Mouse (Mus musculus): ENCODE measurements at regions not wholly inside any gene's neighbourhood (a gene's known extent, or its start where the extent isn't known, plus 50 kb on each side); places are given as distances from the start of the nearest gene placed in this dataset.

DNA sequence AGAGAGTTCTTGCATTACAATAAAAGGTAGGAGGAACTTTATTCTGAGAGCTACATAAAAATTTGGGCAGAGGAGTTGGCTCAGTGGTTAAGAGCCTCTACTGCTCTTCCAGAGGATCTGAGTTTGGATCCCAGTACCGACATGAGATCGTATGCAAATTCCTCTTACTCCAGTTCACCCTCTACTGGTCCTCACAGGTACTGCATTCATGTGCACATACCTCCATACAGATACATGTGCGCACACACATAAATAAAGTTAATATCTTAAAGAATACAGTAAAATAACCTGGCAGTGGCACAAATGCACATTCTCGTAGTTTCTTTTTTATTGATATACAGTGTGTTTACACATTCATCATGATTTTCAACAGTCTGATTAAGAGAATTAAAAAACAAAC lies 232.4 kb downstream of the Vps13c start:
- 87% methylated on average over 4 of the region's 4 CpGs for WGBS
- Histone ChIP-seq H3K27me3 (replicated peaks; ENCODE audit: insufficient read depth, low read length) (no peaks in the 10 kb centered on the region), H3K9ac (replicated peaks; ENCODE audit: low read depth) (no peak overlapping the region), H3K9me3 (ENCODE audit: low read length) (no peaks in the 10 kb centered on the region), H3K4me2 (replicated peaks; ENCODE audit: low read depth, low read length) (no peak overlapping the region), H3K4me3 (ENCODE audit: low read depth, low read length) (no peak overlapping the region), H3K27ac (ENCODE audit: low read length) (no peak overlapping the region), H3K4me1 (ENCODE audit: insufficient read depth, low read depth, low read length) (no peaks in the 10 kb centered on the region), H3K36me3 (ENCODE audit: insufficient read depth, low read length) (no peaks in the 10 kb centered on the region)
- no peak for ATAC-seq
- no peak for DNase-seq (ENCODE audit: low spot score)
- TF ChIP-seq EP300 (IDR thresholded peaks at IDR 0.05) (no peak), CTCF (IDR thresholded peaks at IDR 0.05) (peak; percentile 9; the same call in 1 of the 2 replicates)

DNA sequence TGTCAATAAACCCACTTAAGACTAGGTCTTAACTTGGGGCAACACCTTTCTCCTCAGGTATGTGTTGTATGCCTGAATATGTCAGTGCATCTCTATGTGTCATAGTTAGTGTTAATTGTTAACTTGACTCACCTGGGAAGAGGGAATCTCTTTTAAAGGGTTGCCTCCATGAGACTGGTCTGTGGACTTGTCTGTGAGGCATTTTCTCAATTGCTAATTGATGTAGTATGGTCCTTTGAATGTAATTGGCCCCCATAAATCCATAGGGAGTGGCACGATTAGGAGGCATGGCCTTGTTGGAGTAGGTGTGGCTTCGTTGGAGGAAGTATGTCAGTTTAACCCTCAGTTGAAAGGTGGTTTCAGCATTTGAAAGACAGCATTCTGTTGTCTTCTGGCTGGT lies 237.1 kb downstream of the Vps13c start:
- H3K9ac ChIP-seq (replicated peaks; ENCODE audit: low read depth) = no peak overlapping the region
- H3K9me3 ChIP-seq (ENCODE audit: low read length) = no peaks in the 10 kb centered on the region
- H3K4me2 ChIP-seq (replicated peaks; ENCODE audit: low read depth, low read length) = no peak overlapping the region
- DNase-seq (ENCODE audit: low spot score) (no peak), ATAC-seq (no peak)
- H3K27ac ChIP-seq (ENCODE audit: low read length) = no peak overlapping the region
- no peak for TF ChIP-seq CTCF (IDR thresholded peaks at IDR 0.05)
- no peak for TF ChIP-seq EP300 (IDR thresholded peaks at IDR 0.05)
- H3K27me3 ChIP-seq (replicated peaks; ENCODE audit: insufficient read depth, low read length) = no peaks in the 10 kb centered on the region
- WGBS = 71% methylated on average over 2 of the region's 2 CpGs
- H3K4me1 ChIP-seq (ENCODE audit: insufficient read depth, low read depth, low read length) = no peaks in the 10 kb centered on the region
- no peaks in the 10 kb centered on the region for H3K36me3 ChIP-seq (ENCODE audit: insufficient read depth, low read length)
- no peak overlapping the region for H3K4me3 ChIP-seq (ENCODE audit: low read depth, low read length)

DNA sequence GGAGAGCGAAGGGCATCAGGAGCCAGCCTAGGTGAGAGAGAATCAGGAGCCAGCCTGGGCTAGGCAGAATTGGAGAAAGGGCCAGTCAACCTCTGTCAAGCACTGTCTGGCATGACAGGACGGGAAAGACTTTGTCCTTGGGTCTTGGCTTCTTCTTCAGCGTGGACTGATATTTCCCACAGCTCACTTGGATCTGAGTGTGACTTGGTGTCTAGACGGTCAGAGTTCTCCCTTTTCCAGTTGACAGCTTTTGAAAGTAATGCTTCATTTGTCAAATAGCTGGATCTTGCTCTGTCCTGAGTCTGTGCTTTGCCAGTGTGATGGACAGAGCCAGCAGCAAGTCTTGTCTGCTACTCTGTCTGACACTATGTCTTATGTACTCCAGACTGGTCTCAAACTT lies 243.1 kb downstream of the Vps13c start:
- 66% methylated on average over 4 of the region's 4 CpGs for WGBS
- no peaks in the 10 kb centered on the region for H3K27me3 ChIP-seq (replicated peaks; ENCODE audit: insufficient read depth, low read length)
- no peak for DNase-seq (ENCODE audit: low spot score)
- H3K9ac ChIP-seq (replicated peaks; ENCODE audit: low read depth) = no peak overlapping the region
- H3K4me3 ChIP-seq (ENCODE audit: low read depth, low read length) = no peak overlapping the region
- no peaks in the 10 kb centered on the region for H3K4me1 ChIP-seq (ENCODE audit: insufficient read depth, low read depth, low read length)
- no peaks in the 10 kb centered on the region for H3K9me3 ChIP-seq (ENCODE audit: low read length)
- no peak overlapping the region for H3K4me2 ChIP-seq (replicated peaks; ENCODE audit: low read depth, low read length)
- no peaks in the 10 kb centered on the region for H3K36me3 ChIP-seq (ENCODE audit: insufficient read depth, low read length)
- ATAC-seq = no peak
- no peak overlapping the region for H3K27ac ChIP-seq (ENCODE audit: low read length)
- TF ChIP-seq CTCF (IDR thresholded peaks at IDR 0.05) (no peak), EP300 (IDR thresholded peaks at IDR 0.05) (no peak)

DNA sequence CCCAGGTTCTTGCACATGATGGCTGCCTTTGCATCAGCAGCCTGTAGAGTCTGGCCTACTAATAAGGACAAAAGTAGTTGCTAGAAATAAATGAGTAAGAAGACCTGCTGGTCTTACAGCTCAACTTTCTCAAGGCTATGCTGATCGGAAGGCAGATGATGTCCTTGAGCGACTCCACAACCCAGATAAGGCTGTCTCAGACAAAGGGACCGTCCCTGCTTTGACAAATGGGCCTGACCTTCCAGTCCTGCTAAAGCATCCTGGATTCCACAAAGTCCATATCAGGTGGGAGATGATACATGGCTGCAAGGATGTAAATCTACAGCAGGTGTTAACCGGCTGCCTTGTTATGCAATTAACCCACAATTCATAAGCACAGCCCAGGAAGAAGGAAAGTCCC lies 244.8 kb downstream of the Vps13c start:
- Histone ChIP-seq H3K4me3 (ENCODE audit: low read depth, low read length) (no peak overlapping the region), H3K27ac (ENCODE audit: low read length) (no peak overlapping the region), H3K4me2 (replicated peaks; ENCODE audit: low read depth, low read length) (no peak overlapping the region), H3K4me1 (ENCODE audit: insufficient read depth, low read depth, low read length) (no peaks in the 10 kb centered on the region), H3K27me3 (replicated peaks; ENCODE audit: insufficient read depth, low read length) (no peaks in the 10 kb centered on the region), H3K9ac (replicated peaks; ENCODE audit: low read depth) (no peak overlapping the region), H3K36me3 (ENCODE audit: insufficient read depth, low read length) (no peaks in the 10 kb centered on the region), H3K9me3 (ENCODE audit: low read length) (no peaks in the 10 kb centered on the region)
- TF ChIP-seq EP300 (IDR thresholded peaks at IDR 0.05) (no peak), CTCF (IDR thresholded peaks at IDR 0.05) (no peak)
- ATAC-seq (no peak), DNase-seq (ENCODE audit: low spot score) (no peak)
- whole genome bisulfite sequencing = 53% methylated on average over 4 of the region's 4 CpGs

DNA sequence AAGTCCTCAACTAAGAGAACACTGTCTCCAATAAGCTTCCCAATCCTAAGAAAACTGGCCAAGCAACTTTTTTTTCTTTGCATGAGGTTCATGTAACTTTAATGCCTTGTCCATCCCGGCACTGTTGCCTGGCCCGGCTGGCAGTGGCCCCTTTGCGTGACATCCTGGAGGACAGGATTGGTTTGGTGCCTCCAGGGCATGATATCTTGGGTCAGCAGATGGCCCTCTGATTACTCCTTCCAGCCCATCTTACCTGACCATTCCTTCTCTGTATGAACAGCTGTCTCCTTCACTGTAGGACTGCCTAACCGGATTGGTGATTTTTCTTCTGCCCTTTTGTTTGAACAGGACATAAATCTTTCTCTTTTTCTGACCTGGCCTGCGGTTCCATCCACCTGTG lies 254.4 kb downstream of the Vps13c start:
- DNase-seq (ENCODE audit: low spot score) (no peak), ATAC-seq (no peak)
- no peaks in the 10 kb centered on the region for H3K27me3 ChIP-seq (replicated peaks; ENCODE audit: insufficient read depth, low read length)
- TF ChIP-seq EP300 (IDR thresholded peaks at IDR 0.05) = no peak
- no peak for TF ChIP-seq CTCF (IDR thresholded peaks at IDR 0.05)
- H3K27ac ChIP-seq (ENCODE audit: low read length) = no peak overlapping the region
- no peaks in the 10 kb centered on the region for H3K4me1 ChIP-seq (ENCODE audit: insufficient read depth, low read depth, low read length)
- H3K36me3 ChIP-seq (ENCODE audit: insufficient read depth, low read length) = no peaks in the 10 kb centered on the region
- no peaks in the 10 kb centered on the region for H3K9me3 ChIP-seq (ENCODE audit: low read length)
- H3K4me3 ChIP-seq (ENCODE audit: low read depth, low read length) = no peak overlapping the region
- no peak overlapping the region for H3K4me2 ChIP-seq (replicated peaks; ENCODE audit: low read depth, low read length)
- WGBS = 67% methylated on average over 5 of the region's 5 CpGs
- no peak overlapping the region for H3K9ac ChIP-seq (replicated peaks; ENCODE audit: low read depth)

DNA sequence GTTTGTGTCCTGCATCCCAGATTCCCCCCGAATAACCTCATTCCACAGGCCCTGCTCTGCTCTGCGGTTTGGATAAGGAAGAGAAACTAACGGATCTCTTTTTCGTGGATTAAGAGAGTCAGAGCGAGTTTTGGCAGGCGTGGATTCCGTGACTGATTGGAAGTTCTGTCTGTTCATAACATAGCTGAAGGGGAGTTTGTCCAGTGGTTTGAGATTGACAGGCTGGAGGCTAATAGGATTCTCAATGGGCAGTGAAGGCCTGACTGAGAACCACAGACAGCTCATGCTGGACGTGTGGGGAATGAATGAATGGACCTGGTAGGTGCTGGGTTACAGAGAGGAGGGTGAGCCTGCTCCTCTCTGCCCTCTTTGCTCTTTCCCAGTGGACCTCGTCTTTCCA lies 269.6 kb downstream of the Vps13c start:
- ATAC-seq (no peak), DNase-seq (ENCODE audit: low spot score) (no peak)
- Histone ChIP-seq H3K4me3 (ENCODE audit: low read depth, low read length) (no peak overlapping the region), H3K9me3 (ENCODE audit: low read length) (no peaks in the 10 kb centered on the region), H3K27ac (ENCODE audit: low read length) (no peak overlapping the region), H3K36me3 (ENCODE audit: insufficient read depth, low read length) (no peaks in the 10 kb centered on the region), H3K9ac (replicated peaks; ENCODE audit: low read depth) (no peak overlapping the region), H3K4me1 (ENCODE audit: insufficient read depth, low read depth, low read length) (no peaks in the 10 kb centered on the region), H3K27me3 (replicated peaks; ENCODE audit: insufficient read depth, low read length) (no peaks in the 10 kb centered on the region), H3K4me2 (replicated peaks; ENCODE audit: low read depth, low read length) (no peak overlapping the region)
- 75% methylated on average over 9 of the region's 9 CpGs for WGBS
- TF ChIP-seq CTCF (IDR thresholded peaks at IDR 0.05) = no peak
- TF ChIP-seq EP300 (IDR thresholded peaks at IDR 0.05) = no peak

DNA sequence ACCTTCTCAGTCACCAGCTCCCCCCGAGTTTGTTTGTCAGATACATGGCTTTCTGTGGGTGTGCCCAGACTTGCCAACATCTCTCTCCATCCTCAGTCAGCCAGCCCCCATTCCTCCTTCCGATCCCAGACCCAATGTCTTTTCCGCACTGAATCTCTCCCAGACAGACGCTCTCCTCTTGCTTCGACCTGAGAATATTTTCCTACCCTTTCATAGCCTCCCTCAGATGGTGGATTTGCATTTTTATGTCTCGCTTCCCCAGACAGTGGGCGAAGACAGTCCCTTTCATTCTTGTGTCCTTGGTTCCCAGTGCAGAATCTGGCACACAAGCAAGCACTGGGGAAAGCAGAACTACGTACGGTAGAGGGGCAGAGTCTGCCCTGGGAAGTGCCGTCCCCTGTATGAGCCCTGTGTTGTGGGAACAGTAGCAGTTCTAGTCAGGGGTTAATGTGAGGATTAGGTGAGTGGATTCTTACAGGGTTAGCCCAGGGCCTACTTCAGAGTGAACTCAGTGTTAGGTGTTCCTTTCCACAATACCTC lies 275.0 kb downstream of the Vps13c start:
- H3K36me3 ChIP-seq (ENCODE audit: insufficient read depth, low read length) = no peaks in the 10 kb centered on the region
- H3K4me3 ChIP-seq (ENCODE audit: low read depth, low read length) = no peak overlapping the region
- ATAC-seq = no peak
- H3K9me3 ChIP-seq (ENCODE audit: low read length) = no peaks in the 10 kb centered on the region
- H3K27ac ChIP-seq (ENCODE audit: low read length) = no peak overlapping the region
- WGBS = 84% methylated on average over 10 of the region's 10 CpGs
- no peak overlapping the region for H3K4me2 ChIP-seq (replicated peaks; ENCODE audit: low read depth, low read length)
- H3K4me1 ChIP-seq (ENCODE audit: insufficient read depth, low read depth, low read length) = no peaks in the 10 kb centered on the region
- H3K9ac ChIP-seq (replicated peaks; ENCODE audit: low read depth) = no peak overlapping the region
- TF ChIP-seq CTCF (IDR thresholded peaks at IDR 0.05) = no peak
- TF ChIP-seq EP300 (IDR thresholded peaks at IDR 0.05) = no peak
- no peak for DNase-seq (ENCODE audit: low spot score)
- no peaks in the 10 kb centered on the region for H3K27me3 ChIP-seq (replicated peaks; ENCODE audit: insufficient read depth, low read length)

Data from lung, postnatal 0 days (tissue).